Mouse (Mus musculus) frontal cortex, adult 2 months (tissue): ENCODE measurements at regions not wholly inside any gene's neighbourhood (a gene's known extent, or its start where the extent isn't known, plus 50 kb on each side); places are given as distances from the start of the nearest gene placed in this dataset.

Experiments used
- DNase-seq, 2 experiments: peaks; one replicate each; pipeline ENCODE4 v3.0.0; 2022; ENCODE audit warnings: low spot score in 1 of 2; ENCODE audit errors: extremely low spot score in 1 of 2

DNA sequence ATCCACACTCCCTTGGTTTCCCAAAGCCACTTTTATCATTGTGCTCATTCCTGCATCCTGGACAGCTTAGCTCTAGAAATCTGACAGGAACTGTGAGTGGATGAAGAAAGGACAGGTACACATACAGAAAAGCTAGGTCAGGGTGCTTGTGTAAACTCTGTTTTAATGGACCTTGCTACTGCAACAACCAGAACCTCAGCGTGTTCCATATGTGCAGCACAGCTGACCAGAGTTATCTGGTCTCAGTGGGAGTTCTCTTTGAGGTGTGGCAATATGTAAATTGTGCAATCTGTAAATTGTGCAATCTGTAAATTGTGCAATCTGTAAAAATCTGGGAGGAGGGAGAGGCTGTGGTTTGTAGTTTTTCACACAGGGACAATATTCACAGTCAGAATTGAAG lies 282.4 kb upstream of the Ptprd start:
- DNase-seq, result no peak

DNA sequence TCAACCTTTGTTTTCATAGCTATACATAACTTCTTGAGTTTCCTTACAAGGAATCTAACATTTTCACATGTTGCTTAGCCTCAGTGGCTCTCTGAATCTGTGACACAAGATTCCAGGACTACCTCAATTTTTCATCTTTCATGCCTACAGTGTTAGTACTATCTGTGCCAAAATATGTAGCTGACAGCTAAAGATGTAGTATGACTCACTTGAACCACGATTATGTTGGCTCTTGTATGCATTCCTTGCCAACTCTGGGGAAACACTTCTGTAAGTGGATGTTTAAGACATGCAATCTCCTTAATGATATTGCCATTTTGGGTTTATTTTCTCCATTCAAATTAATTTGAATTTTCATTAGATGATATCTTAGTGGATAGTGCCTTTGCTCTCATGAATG lies 254.8 kb upstream of the Ptprd start:
- peak in 1 of 2 experiments; percentile 31 for DNase-seq

GRCm38 (mm10) chr4:78456284-78456683 lies 244.5 kb upstream of the Ptprd start:
- no peak for DNase-seq

GRCm38 (mm10) chr4:78417153-78417552 lies 205.4 kb upstream of the Ptprd start:
- no peak for DNase-seq

DNA sequence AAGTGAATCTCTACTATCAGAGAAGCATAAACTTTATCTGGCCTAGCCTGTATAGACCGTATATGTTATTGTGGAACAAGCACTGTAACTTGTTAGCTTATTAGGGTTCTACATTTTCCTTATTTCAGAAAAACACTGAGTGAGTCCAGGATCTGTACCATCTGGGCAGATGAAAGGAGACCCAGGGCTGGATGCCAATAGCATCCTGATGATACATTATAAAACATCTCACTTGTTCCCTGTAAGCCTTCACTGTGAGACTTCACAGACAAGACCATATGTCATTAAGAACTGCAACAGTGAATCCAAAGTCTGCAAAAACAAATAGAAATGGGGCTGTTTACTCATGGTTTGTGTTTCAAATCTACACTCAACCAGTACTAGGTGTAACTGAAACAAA lies 177.6 kb upstream of the Ptprd start:
- DNase-seq, result peak in 1 of 2 experiments; percentile 58

- DNase-seq, result no peak
These were observed 143.4 kb upstream of the Ptprd start for GRCm38 (mm10) chr4:78355162-78355561.

DNA sequence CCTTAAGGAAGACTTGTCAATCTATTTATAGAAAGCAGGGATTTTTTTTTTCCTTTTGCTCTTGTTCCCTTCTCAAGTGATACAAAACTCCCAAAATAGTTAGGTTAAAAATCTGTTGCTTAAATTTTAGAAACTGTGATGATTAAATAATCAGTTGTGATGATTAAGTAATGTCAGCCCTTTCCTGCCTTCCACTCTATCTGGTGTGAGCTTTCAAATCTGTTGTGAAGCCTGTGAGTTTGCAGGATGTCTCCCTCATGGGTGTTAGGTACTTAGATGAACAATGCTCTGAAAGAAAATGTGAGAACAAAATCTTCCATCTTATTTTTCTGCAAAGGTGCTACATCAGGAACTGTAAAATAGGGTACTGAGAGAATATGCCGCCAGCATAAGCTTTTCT lies 124.0 kb upstream of the Ptprd start:
- peak; percentile 16 to 21 for DNase-seq

DNA sequence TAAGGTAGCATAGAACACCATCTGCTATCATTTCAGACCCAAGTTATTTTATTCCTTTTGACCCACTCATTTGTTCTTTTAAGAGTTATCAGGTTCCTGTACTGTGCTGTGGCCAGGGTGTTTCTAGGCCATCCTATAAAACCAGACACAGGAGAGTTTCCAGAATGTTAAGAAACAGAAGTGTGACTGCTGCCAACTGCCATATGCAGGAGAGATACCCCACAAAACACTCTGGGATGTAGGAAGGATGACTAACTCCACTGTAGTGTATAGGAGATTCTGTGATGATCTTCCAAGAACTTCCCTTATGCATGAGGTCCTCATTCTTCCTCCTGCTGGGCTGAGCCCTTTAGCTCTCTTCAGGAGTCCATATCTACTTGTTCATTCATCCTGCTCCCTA lies 76.7 kb upstream of the Ptprd start:
- DNase-seq, result peak; percentile 5 to 54
